Mouse (Mus musculus) liver, postnatal 0 days (tissue): ENCODE measurements around the gene Plxnc1. TPM values are rescaled to one million over a fixed set of nuclear protein-coding genes. Genes with fewer than 3 reads are reported as not detected.

ENCODE experiments used
- ATAC-seq: fragments of 200-750 bp; cut with Nextera tagmentation; 2 replicates; pipeline ENCODE4 v1.8.0; 2017; ENCODE audit warnings: mild to moderate bottlenecking, moderate library complexity
- DNase-seq: peaks from one replicate; pipeline ENCODE4 v3.0.0-alpha.2; 2016
- H3K27ac ChIP-seq: fragments of 300-500 bp; sonication (generic); 2 replicates; pipeline ENCODE4 v1.5.1; 2014; ENCODE audit warnings: antibody characterized with exemption, moderate library complexity, mild to moderate bottlenecking, low read depth
- H3K27me3 ChIP-seq: fragments of 300-500 bp; sonication (generic); 2 replicates; pipeline ENCODE4 v1.6.1; 2014; ENCODE audit warnings: low read length, control low read depth, mixed read lengths; ENCODE audit not compliant: insufficient read depth
- H3K36me3 ChIP-seq: fragments of 300-500 bp; sonication (generic); replicated peaks from 2 replicates; pipeline ENCODE4 v1.6.1; 2014; ENCODE audit warnings: mild to moderate bottlenecking, control low read depth, low read length, moderate library complexity, mixed read lengths; ENCODE audit not compliant: insufficient read depth
- H3K4me1 ChIP-seq: fragments of 300-500 bp; sonication (generic); 2 replicates; pipeline ENCODE4 v1.6.1; 2014; ENCODE audit warnings: antibody characterized with exemption, mild to moderate bottlenecking, control low read depth; ENCODE audit not compliant: insufficient read depth
- H3K4me2 ChIP-seq: fragments of 300-500 bp; sonication (generic); 2 replicates; pipeline ENCODE4 v1.6.1; 2014; ENCODE audit warnings: low read depth, mild to moderate bottlenecking, low read length, moderate library complexity, mixed read lengths
- H3K4me3 ChIP-seq: fragments of 300-500 bp; sonication (generic); 2 replicates; pipeline ENCODE4 v1.5.1; 2014; ENCODE audit warnings: low read depth, low read length
- H3K9ac ChIP-seq: fragments of 300-500 bp; sonication (generic); replicated peaks from 2 replicates; pipeline ENCODE4 v1.6.1; 2014; ENCODE audit warnings: mild to moderate bottlenecking, moderate library complexity
- H3K9me3 ChIP-seq: fragments of 300-500 bp; sonication (generic); 2 replicates; pipeline ENCODE4 v1.6.1; 2016; ENCODE audit warnings: mild to moderate bottlenecking, control low read depth, low read length, mixed read lengths
- CTCF ChIP-seq: sonication (generic); IDR thresholded peaks from 2 replicates; pipeline ENCODE4 v1.5.1; 2016; ENCODE audit warnings: antibody characterized with exemption, low read depth
- EP300 ChIP-seq: IDR thresholded peaks from 2 replicates; pipeline ENCODE4 v1.6.1; 2016; ENCODE audit warnings: antibody characterized with exemption, low read depth, mild to moderate bottlenecking
- WGBS: fragments of 180-500 bp; shearing (Covaris S2); extraction: QIAGEN DNeasy Blood & Tissue Kit; methylation state at CpG from one replicate; pipeline ENCODE4 v1.1.7; 2014; ENCODE audit not compliant: insufficient replicate concordance; 5-methylcytosine and 5-hydroxymethylcytosine counted together
- polyA plus RNA-seq: library from polyadenylated mRNA; unstranded; fragments of >200 nt; fragmentation: Nextera tagmentation; extraction: Ambion mirVana; gene quantifications from 2 replicates; pipeline ENCODE4 v1.2.1, GENCODE M21; 2015

Gene Plxnc1
- polyA plus RNA-seq, 1 experiment from 2014 or later = 2.8 TPM

DNA sequence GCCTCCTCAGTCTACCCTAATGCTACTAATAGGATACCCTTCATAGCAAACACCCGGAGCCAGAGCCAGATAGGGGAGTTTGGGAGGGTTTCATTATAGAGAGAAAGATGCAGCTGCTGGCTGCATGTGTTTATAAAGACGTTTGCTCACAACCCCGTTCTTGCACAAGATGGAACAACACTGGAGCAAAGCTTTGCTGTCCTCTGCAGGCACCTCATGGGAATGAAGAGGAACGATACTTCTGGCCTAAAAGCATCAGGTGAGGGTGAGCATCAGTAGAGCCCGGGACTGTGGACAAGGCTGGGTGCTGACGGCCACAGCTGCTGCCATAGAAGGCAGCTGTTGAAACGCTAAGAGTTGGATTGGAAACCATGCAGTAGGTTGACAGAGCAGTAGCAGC is 137.3 kb downstream of the Plxnc1 start:
- 55% methylated on average over 7 of the region's 7 CpGs for WGBS

DNA sequence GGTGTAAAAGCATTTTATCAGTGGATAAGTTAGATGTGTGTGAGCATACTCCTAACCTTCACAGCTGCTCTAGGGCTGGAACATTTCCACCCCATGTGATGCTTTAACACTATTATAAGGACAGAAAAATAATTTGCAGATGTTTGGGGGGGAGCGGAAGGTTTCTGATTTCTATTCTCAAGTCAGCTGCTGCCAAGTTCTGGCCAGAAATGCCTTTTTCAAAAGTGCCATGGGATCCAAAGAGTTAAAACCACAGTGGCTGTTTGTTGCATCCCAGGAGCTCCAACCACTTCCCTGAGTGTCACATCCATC is 139.8 kb downstream of the Plxnc1 start:
- Histone ChIP-seq H3K9ac (no peak overlapping the region), H3K36me3 (no peaks in the 10 kb centered on the region), H3K27ac (no peak overlapping the region), H3K4me3 (no peak overlapping the region), H3K4me2 (no peak overlapping the region), H3K9me3 (no peaks in the 10 kb centered on the region), H3K27me3 (no peaks in the 10 kb centered on the region), H3K4me1 (peaks cover 8% of the 10 kb centered on the region)
- WGBS = 83% methylated on average over 1 of the region's 1 CpGs
- no peak for DNase-seq
- ATAC-seq = no peak
- no peak for TF ChIP-seq EP300

More for the DNA sequence above, 137.3 kb downstream of the Plxnc1 start:
- Histone ChIP-seq H3K4me1 (peaks cover 12% of the 10 kb centered on the region), H3K4me2 (no peak overlapping the region), H3K9ac (no peak overlapping the region), H3K36me3 (no peaks in the 10 kb centered on the region), H3K27ac (no peak overlapping the region), H3K9me3 (no peaks in the 10 kb centered on the region), H3K4me3 (no peak overlapping the region), H3K27me3 (no peaks in the 10 kb centered on the region)
- no peak for TF ChIP-seq EP300
- peak; percentile 54 for TF ChIP-seq CTCF
- DNase-seq (no peak), ATAC-seq (0 out of 2 replicates have a peak, but pooled peaks have one; percentile 28)

DNA sequence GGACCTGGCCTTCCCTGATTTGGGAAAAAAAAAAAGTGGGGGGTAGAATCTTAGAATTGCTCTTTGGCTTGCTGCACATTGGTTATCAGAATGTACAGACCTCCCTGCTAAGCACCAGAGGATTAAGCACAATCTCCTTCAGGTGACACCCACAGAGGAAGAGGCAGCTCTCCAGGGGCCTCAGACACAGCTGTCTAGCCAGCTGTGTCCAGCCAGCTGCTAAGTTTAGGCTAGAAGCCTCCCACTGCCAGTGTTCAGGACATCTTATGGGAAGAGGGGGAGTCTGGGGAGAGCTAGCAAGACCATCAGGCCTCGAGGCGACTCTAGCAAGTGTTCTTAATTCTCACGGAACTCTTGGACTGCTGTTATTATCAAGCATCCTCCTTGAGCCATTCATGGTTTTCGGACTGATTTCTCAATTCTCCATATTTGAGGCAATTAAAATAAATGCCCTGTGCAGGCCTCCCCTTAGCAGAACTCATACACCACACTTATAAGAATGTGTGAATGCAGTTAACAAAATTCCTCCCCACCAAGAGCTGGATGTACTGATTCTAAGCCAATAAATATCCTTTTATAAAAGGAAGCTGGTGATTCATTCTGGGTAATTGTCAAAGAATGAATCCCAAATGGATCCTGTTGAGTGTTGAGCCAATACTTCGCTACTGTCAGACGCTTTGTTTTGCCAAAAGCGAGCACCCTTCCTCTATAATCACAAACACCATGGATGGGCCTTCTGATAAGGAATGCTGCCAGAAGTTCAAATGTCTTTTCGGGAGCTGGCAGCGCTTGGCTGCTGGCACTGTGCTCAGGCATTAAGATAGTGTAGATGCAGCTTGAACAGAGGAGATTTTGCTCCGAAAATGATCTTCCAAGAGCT is 140.4 kb downstream of the Plxnc1 start:
- no peak overlapping the region for H3K4me2 ChIP-seq
- TF ChIP-seq CTCF (no peak), EP300 (no peak)
- H3K27ac ChIP-seq = no peak overlapping the region
- no peak overlapping the region for H3K9ac ChIP-seq
- no peaks in the 10 kb centered on the region for H3K27me3 ChIP-seq
- 0 out of 2 replicates have a peak, but pooled peaks cover 3% of the 10 kb centered on the region for H3K4me1 ChIP-seq
- H3K9me3 ChIP-seq = no peaks in the 10 kb centered on the region
- WGBS = 73% methylated on average over 10 of the region's 10 CpGs
- DNase-seq = no peak
- H3K36me3 ChIP-seq = no peaks in the 10 kb centered on the region
- no peak for ATAC-seq
- no peak overlapping the region for H3K4me3 ChIP-seq

DNA sequence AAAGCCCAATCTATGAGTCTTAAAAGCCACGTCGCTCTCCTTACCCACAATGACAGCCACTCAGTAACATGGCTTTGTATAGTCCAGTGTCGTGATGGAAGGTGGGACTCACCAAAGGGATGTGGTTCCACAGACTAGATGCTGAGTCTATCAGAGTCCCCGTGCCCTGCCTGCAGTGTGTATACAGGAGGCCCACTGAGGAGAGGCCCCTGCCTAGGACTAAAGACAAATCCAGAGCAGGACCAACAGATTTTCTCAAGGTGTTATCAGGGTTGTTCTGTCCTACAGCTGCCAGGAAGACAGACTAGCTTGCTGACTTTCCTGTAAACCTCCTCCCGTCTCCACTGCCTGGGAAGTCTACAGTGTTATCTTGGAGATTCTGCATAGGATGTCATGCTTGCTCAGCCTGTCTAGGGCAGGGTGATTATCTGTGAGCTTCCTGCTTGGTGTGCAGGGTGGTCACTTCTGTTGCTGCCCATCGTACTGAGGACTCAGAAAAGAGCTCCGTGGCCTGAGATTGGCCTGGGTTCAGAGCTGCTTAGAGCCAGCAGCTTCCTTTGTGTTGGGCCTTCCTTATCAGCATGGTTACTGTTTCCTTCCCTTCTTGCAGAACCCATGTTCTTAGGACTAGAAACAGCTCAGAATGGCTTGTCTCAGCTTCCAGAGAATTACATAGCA is 143.8 kb downstream of the Plxnc1 start:
- Histone ChIP-seq H3K36me3 (no peaks in the 10 kb centered on the region), H3K9me3 (no peaks in the 10 kb centered on the region), H3K9ac (no peak overlapping the region), H3K27me3 (no peaks in the 10 kb centered on the region), H3K4me1 (no peaks in the 10 kb centered on the region), H3K4me3 (no peak overlapping the region), H3K4me2 (no peak overlapping the region), H3K27ac (no peak overlapping the region)
- peak; percentile 54; the same call in 1 of the 2 replicates for TF ChIP-seq EP300
- TF ChIP-seq CTCF = no peak
- peak; percentile 67 for ATAC-seq
- DNase-seq = no peak
- 40% methylated on average over 7 of the region's 7 CpGs for WGBS

- Histone ChIP-seq H3K36me3 (no peaks in the 10 kb centered on the region), H3K9ac (no peak overlapping the region), H3K27me3 (no peaks in the 10 kb centered on the region), H3K4me1 (no peaks in the 10 kb centered on the region), H3K9me3 (no peaks in the 10 kb centered on the region), H3K4me3 (no peak overlapping the region), H3K27ac (no peak overlapping the region), H3K4me2 (no peak overlapping the region)
- 70% methylated on average over 2 of the region's 2 CpGs for WGBS
- ATAC-seq (no peak), DNase-seq (no peak)
- TF ChIP-seq CTCF (no peak), EP300 (no peak)
Observed at GRCm38 (mm10) chr10:94799485-94800239, 145.0 kb downstream of the Plxnc1 start.

DNA sequence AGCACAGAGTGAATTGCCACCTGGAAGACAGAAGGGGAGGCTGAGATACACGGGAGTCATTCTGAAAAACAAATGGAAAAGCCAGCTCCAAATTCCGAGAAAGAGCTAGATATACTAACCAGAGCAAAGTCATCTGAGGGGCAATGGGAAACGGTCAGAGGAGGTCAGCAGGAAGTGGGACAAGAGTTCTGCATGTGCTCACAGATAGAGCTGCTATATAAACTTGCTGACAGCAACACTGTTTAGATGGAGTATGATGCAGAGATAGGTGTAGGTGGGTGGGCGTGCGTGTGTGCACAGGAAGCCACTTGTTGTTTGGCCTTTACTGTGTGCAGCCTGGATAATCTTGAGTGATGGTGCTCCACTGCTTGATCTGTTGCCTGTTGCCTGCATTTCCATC is 146.5 kb downstream of the Plxnc1 start:
- Histone ChIP-seq H3K9me3 (no peaks in the 10 kb centered on the region), H3K9ac (no peak overlapping the region), H3K36me3 (no peaks in the 10 kb centered on the region; the same call in 1 of the 2 replicates), H3K4me1 (peaks cover 3% of the 10 kb centered on the region), H3K4me3 (no peak overlapping the region), H3K4me2 (no peak overlapping the region), H3K27ac (no peak overlapping the region), H3K27me3 (no peaks in the 10 kb centered on the region)
- ATAC-seq (no peak), DNase-seq (no peak)
- TF ChIP-seq CTCF (no peak), EP300 (peak; percentile 29; the same call in 1 of the 2 replicates)
- WGBS = 71% methylated on average over 5 of the region's 5 CpGs
